Mouse (Mus musculus): ENCODE results near the gene Tenm4. TPM values are rescaled to one million over a fixed set of nuclear protein-coding genes. Genes with fewer than 3 reads are reported as not detected.

The Tenm4 gene
- polyA plus RNA-seq, 1 experiment from 2014 or later: 28.1 TPM

DNA sequence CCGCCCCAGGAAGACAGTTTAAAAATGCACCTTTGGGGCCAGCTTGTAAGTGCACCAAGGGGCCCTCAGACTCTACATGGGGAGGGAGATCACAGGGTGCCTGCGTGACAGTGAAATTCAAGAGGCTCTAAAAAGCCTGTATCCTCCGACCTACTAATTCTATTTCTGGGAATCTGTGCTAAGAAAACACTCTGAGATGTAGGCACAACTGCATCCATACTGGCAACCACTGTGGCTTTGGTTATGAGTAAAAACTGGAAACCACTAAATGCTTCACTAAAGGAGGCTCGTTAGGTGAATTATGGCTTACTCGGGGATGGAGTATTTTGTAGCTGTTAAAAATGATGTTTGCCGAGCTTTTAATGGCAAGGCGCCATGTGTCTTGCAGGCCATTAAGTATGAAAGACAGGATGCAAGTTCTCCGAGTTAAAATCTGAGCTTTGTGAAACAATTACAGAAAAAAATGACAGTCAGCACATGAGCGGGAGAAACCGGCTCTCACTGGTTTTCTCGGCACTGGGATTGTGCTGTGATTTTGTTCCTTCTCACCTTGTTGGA, 238.4 kb downstream of the Tenm4 start:
- DNase-seq (ENCODE audit: low spot score) (no peak), ATAC-seq (replicated peaks; ENCODE audit: insufficient number of reproducible peaks, low FRiP score, low TSS enrichment, low read depth) (no peak)
- Histone ChIP-seq H3K4me3 (ENCODE audit: low read depth, low read length) (no peak overlapping the region), H3K9ac (replicated peaks; ENCODE audit: low read length) (no peak overlapping the region), H3K4me2 (ENCODE audit: low read depth, low read length) (no peak overlapping the region), H3K27me3 (ENCODE audit: control insufficient read depth, insufficient read depth, low read length) (no peaks in the 10 kb centered on the region), H3K36me3 (replicated peaks; ENCODE audit: control insufficient read depth, insufficient read depth, low read depth, low read length) (no peaks in the 10 kb centered on the region), H3K27ac (replicated peaks; ENCODE audit: low read depth, low read length) (no peak overlapping the region), H3K9me3 (replicated peaks; ENCODE audit: control insufficient read depth, low read length) (no peaks in the 10 kb centered on the region), H3K4me1 (ENCODE audit: control insufficient read depth, insufficient read depth, low read length) (no peaks in the 10 kb centered on the region; the same call in 1 of the 2 replicates)
- 75% methylated on average over 11 of the region's 11 CpGs for WGBS

DNA sequence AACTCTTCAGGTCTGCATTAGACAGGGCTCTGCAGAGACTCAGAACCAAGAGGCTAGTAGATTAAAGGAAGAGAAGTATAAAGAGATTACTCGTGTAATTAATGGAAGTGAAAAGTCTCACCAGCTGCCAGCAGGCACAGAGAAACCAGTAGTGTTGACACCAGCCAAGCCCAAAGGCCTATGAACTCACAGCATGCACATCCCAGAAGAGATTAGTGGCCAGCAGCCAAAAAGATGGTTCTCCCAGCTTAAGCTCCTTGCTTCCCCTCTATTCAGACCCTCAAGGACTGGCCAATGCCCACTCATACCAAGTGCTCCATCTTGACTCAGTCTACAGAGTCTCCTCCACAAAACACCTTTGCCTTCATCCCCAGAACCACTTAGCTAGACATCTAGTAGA, 242.8 kb downstream of the Tenm4 start:
- no peak overlapping the region for H3K27ac ChIP-seq (replicated peaks; ENCODE audit: low read depth, low read length)
- H3K27me3 ChIP-seq (ENCODE audit: control insufficient read depth, insufficient read depth, low read length): no peaks in the 10 kb centered on the region
- ATAC-seq (replicated peaks; ENCODE audit: insufficient number of reproducible peaks, low FRiP score, low TSS enrichment, low read depth): no peak
- 56% methylated on average over 1 of the region's 1 CpGs for WGBS
- no peak overlapping the region for H3K4me3 ChIP-seq (ENCODE audit: low read depth, low read length)
- H3K4me2 ChIP-seq (ENCODE audit: low read depth, low read length): no peak overlapping the region
- no peak for DNase-seq (ENCODE audit: low spot score)
- H3K36me3 ChIP-seq (replicated peaks; ENCODE audit: control insufficient read depth, insufficient read depth, low read depth, low read length): no peaks in the 10 kb centered on the region
- no peaks in the 10 kb centered on the region for H3K9me3 ChIP-seq (replicated peaks; ENCODE audit: control insufficient read depth, low read length)
- H3K9ac ChIP-seq (replicated peaks; ENCODE audit: low read length): no peak overlapping the region
- H3K4me1 ChIP-seq (ENCODE audit: control insufficient read depth, insufficient read depth, low read length): no peaks in the 10 kb centered on the region; the same call in none of the 2 replicates

DNA sequence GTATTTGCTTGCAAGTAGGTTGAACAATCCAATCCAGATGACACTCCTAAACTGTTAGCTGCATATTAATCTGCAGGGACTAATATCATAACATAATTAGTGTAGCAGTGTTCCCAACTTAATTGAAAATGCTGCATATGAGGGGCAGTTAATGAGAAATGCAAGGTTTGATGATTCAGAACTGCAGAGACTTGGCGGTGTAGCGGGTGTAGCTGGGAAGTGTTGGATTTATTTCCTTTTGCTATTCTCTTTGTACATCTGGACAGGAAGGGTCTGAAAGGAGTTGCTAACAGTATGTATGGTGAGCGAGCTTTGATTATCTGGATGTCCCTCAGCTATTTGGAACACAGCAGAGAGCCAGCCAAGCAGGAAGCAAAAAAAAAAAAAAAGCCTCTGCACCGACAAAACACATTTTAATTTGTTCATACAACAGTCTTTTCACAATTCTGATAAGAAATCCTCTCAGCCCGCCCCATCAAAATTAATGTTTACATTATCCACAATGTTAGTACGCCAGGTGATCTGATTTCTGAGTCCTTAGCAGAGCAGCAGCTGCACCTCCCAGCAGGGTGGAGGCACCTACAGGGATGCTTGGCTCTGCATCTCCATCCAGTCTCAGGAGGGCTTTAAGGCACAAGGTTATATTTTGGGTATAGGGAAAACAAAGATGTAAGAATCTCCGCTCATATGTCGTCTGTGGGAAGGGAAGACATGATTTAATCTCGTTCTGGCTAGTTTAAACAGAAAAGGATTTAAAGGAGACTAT, 243.4 kb downstream of the Tenm4 start:
- Histone ChIP-seq H3K36me3 (replicated peaks; ENCODE audit: control insufficient read depth, insufficient read depth, low read depth, low read length) (no peaks in the 10 kb centered on the region), H3K9me3 (replicated peaks; ENCODE audit: control insufficient read depth, low read length) (no peaks in the 10 kb centered on the region), H3K4me3 (ENCODE audit: low read depth, low read length) (no peak overlapping the region), H3K27me3 (ENCODE audit: control insufficient read depth, insufficient read depth, low read length) (no peaks in the 10 kb centered on the region), H3K27ac (replicated peaks; ENCODE audit: low read depth, low read length) (no peak overlapping the region), H3K9ac (replicated peaks; ENCODE audit: low read length) (no peak overlapping the region), H3K4me2 (ENCODE audit: low read depth, low read length) (no peak overlapping the region), H3K4me1 (ENCODE audit: control insufficient read depth, insufficient read depth, low read length) (no peaks in the 10 kb centered on the region; the same call in 1 of the 2 replicates)
- 76% methylated on average over 9 of the region's 9 CpGs for WGBS
- ATAC-seq (replicated peaks; ENCODE audit: insufficient number of reproducible peaks, low FRiP score, low TSS enrichment, low read depth) (no peak), DNase-seq (ENCODE audit: low spot score) (no peak)

DNA sequence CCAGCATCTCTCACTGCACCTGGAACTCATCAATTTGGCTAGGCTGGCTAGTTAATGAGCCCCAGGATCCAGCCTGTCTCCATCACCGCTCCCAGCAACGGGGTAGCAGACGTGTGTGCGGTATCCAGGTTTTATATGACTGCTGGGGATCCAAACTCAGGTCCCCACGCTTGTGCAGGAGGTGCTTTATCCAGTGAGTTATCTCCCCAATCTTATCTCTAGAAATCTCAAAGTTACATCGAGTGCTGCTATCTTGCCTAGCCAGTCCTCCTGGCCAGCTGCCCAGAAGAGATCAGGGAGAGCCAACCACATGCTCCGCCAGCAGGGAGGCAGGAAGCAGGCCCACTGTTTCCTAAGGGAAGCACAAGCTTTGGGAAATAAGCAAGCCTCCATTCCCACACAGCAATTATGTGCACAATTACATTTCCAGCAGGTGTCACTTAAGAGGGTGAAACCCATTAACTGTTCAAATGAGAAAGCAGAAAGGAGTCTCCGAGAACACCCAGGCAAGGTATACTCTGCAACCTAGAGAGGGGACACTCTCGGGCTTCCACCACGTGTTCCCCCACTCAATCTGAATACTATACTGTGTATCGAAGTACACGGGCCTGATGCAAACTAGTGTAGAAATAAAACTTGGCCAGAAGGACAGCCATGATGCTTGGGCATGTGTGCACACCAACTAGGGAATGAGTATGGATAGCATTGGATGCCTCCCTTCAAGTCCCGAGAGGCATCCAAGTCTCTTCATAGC, 246.4 kb downstream of the Tenm4 start:
- no peak overlapping the region for H3K4me2 ChIP-seq (ENCODE audit: low read depth, low read length)
- H3K27me3 ChIP-seq (ENCODE audit: control insufficient read depth, insufficient read depth, low read length): no peaks in the 10 kb centered on the region
- H3K4me3 ChIP-seq (ENCODE audit: low read depth, low read length): no peak overlapping the region
- H3K9me3 ChIP-seq (replicated peaks; ENCODE audit: control insufficient read depth, low read length): no peaks in the 10 kb centered on the region
- peak; percentile 70 for DNase-seq (ENCODE audit: low spot score)
- no peaks in the 10 kb centered on the region for H3K36me3 ChIP-seq (replicated peaks; ENCODE audit: control insufficient read depth, insufficient read depth, low read depth, low read length)
- H3K27ac ChIP-seq (replicated peaks; ENCODE audit: low read depth, low read length): no peak overlapping the region
- 58% methylated on average over 13 of the region's 13 CpGs for WGBS
- 0 out of 2 replicates have a peak, but pooled peaks have one; percentile 7 for ATAC-seq (replicated peaks; ENCODE audit: insufficient number of reproducible peaks, low FRiP score, low TSS enrichment, low read depth)
- H3K9ac ChIP-seq (replicated peaks; ENCODE audit: low read length): no peak overlapping the region
- H3K4me1 ChIP-seq (ENCODE audit: control insufficient read depth, insufficient read depth, low read length): peaks cover 3% of the 10 kb centered on the region; the same call in 1 of the 2 replicates

DNA sequence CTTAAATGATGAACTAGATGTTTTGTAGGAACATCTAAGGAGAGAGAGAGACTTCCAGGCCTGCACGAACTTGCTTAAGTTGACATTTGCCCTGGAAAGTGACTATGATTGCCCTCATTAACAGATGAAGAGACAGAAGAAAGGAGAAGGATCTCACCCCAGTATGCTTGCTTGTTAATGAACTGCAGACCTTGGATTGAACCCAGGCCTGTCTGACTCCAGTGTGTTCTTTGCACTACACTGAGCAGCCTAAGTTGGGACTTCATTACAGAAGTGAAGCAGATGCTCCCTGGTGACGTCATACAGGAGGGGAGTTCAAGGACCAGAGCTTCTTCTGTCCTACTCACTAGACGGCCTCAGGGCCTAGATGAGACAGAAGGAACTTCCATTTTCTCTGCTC, 247.1 kb downstream of the Tenm4 start:
- no peak overlapping the region for H3K4me2 ChIP-seq (ENCODE audit: low read depth, low read length)
- no peaks in the 10 kb centered on the region for H3K27me3 ChIP-seq (ENCODE audit: control insufficient read depth, insufficient read depth, low read length)
- H3K27ac ChIP-seq (replicated peaks; ENCODE audit: low read depth, low read length): no peak overlapping the region
- ATAC-seq (replicated peaks; ENCODE audit: insufficient number of reproducible peaks, low FRiP score, low TSS enrichment, low read depth) (no peak), DNase-seq (ENCODE audit: low spot score) (no peak)
- H3K4me3 ChIP-seq (ENCODE audit: low read depth, low read length): no peak overlapping the region
- no peaks in the 10 kb centered on the region for H3K9me3 ChIP-seq (replicated peaks; ENCODE audit: control insufficient read depth, low read length)
- peaks cover 3% of the 10 kb centered on the region; the same call in 1 of the 2 replicates for H3K4me1 ChIP-seq (ENCODE audit: control insufficient read depth, insufficient read depth, low read length)
- WGBS: 55% methylated on average over 3 of the region's 3 CpGs
- no peaks in the 10 kb centered on the region for H3K36me3 ChIP-seq (replicated peaks; ENCODE audit: control insufficient read depth, insufficient read depth, low read depth, low read length)
- H3K9ac ChIP-seq (replicated peaks; ENCODE audit: low read length): no peak overlapping the region

DNA sequence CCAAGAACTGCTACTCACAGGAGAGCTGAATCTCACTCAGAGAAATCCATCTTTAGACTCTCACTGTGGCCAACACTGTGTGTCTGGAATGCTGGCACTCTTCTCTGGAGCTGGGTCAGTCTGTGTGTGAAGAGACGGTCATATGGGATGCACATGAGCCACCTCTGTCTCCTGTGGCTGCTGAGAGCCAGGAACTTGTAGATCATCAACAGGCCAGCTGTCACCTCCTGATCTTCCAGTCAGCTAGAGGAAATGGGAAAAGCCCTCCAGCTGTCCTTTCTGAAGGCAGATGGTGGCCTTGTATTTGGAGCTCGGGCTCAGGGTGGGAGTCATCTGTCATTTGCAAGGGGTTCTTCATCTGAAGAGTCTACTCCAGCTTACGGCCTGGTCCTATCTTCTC, 249.0 kb downstream of the Tenm4 start:
- ATAC-seq (replicated peaks; ENCODE audit: insufficient number of reproducible peaks, low FRiP score, low TSS enrichment, low read depth) (no peak), DNase-seq (ENCODE audit: low spot score) (no peak)
- Histone ChIP-seq H3K4me2 (ENCODE audit: low read depth, low read length) (no peak overlapping the region), H3K27me3 (ENCODE audit: control insufficient read depth, insufficient read depth, low read length) (no peaks in the 10 kb centered on the region), H3K4me3 (ENCODE audit: low read depth, low read length) (no peak overlapping the region), H3K36me3 (replicated peaks; ENCODE audit: control insufficient read depth, insufficient read depth, low read depth, low read length) (no peaks in the 10 kb centered on the region), H3K4me1 (ENCODE audit: control insufficient read depth, insufficient read depth, low read length) (peaks cover 3% of the 10 kb centered on the region; the same call in 1 of the 2 replicates), H3K9me3 (replicated peaks; ENCODE audit: control insufficient read depth, low read length) (no peaks in the 10 kb centered on the region), H3K27ac (replicated peaks; ENCODE audit: low read depth, low read length) (no peak overlapping the region), H3K9ac (replicated peaks; ENCODE audit: low read length) (no peak overlapping the region)
- WGBS: 74% methylated on average over 3 of the region's 3 CpGs

DNA sequence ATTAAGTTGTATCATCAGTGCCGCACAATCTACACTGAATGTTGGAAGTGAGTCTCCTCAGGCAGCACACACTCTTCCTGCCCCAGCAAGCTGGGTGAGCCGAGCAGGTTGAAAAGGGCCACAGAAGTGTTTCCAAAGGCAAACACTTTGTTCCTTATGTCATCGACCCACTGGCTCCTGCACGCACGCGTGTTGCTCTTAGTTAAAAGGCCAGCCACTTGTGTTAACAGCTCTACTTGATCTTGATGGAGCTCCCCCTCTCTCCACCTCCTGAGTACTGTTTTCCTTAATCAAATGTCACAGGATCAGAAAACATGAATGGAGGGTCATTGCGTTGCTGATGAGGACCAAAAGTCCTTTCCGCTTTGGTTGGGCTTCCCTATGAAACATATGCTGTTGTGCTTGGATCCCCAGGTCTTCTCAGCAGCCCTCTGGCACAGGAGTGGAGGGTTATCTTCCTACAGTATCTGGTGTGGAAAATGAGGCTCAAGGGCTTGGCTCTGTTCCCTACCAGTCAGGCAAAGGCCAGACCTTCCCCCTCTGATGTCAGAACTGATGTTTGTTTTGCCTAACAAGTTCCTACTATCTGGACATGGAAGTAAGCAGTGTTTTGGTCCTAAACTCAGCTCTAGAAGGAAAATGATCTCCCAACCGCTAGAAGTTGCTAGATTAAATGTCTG, 250.0 kb downstream of the Tenm4 start:
- Histone ChIP-seq H3K4me1 (ENCODE audit: control insufficient read depth, insufficient read depth, low read length) (peaks cover 3% of the 10 kb centered on the region; the same call in 1 of the 2 replicates), H3K9ac (replicated peaks; ENCODE audit: low read length) (no peak overlapping the region), H3K4me2 (ENCODE audit: low read depth, low read length) (no peak overlapping the region), H3K27ac (replicated peaks; ENCODE audit: low read depth, low read length) (no peak overlapping the region), H3K27me3 (ENCODE audit: control insufficient read depth, insufficient read depth, low read length) (no peaks in the 10 kb centered on the region), H3K9me3 (replicated peaks; ENCODE audit: control insufficient read depth, low read length) (no peaks in the 10 kb centered on the region), H3K4me3 (ENCODE audit: low read depth, low read length) (no peak overlapping the region), H3K36me3 (replicated peaks; ENCODE audit: control insufficient read depth, insufficient read depth, low read depth, low read length) (no peaks in the 10 kb centered on the region)
- ATAC-seq (replicated peaks; ENCODE audit: insufficient number of reproducible peaks, low FRiP score, low TSS enrichment, low read depth) (no peak), DNase-seq (ENCODE audit: low spot score) (no peak)
- WGBS: 77% methylated on average over 9 of the region's 9 CpGs

Data from embryonic facial prominence, embryonic 11.5 days (tissue).